Mouse (Mus musculus): ENCODE data around the gene Ears2. TPM values are rescaled to one million over a fixed set of nuclear protein-coding genes. Genes with fewer than 3 reads are reported as not detected.

Gene Ears2
- polyA plus RNA-seq, 1 experiment: 4.8 TPM

DNA sequence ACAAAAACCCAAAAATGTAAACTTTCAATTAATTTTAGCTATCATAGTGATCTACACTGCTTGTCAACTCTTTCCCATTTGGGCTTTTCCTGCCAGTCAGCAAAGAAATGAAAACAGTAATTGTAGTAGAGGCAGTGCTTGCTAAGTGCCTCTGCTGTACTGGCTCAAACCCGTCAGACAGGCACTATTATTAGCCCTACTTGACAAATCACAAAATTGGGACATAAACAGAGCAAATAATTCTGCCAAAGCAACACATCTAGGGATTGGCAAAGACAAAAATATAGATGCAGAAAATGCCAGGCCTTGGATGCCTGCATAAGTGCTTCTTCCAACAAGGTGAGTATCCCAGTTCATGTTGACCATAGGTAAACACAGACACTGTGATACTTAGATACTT lies 1.4 kb downstream of the Ears2 start:
- no peak for DNase-seq
- H3K4me3 ChIP-seq (replicated peaks; ENCODE audit: insufficient read depth, low read depth, low read length): no peak overlapping the region
- no peaks in the 10 kb centered on the region for H3K27me3 ChIP-seq (ENCODE audit: control insufficient read depth, insufficient read depth, low read length)
- no peak for TF ChIP-seq CTCF (IDR thresholded peaks at IDR 0.05; ENCODE audit: borderline replicate concordance, insufficient read depth, low read depth, low read length)
- no peak for TF ChIP-seq POLR2A (IDR thresholded peaks at IDR 0.05; ENCODE audit: borderline replicate concordance, insufficient read depth, low read length)
- peaks cover 3% of the 10 kb centered on the region; the same call in 1 of the 2 replicates for H3K4me1 ChIP-seq (ENCODE audit: control insufficient read depth, insufficient read depth, low read length)
- WGBS: 76% methylated on average over 1 of the region's 1 CpGs
- no peak overlapping the region for H3K27ac ChIP-seq (ENCODE audit: insufficient read depth, low read length)

DNA sequence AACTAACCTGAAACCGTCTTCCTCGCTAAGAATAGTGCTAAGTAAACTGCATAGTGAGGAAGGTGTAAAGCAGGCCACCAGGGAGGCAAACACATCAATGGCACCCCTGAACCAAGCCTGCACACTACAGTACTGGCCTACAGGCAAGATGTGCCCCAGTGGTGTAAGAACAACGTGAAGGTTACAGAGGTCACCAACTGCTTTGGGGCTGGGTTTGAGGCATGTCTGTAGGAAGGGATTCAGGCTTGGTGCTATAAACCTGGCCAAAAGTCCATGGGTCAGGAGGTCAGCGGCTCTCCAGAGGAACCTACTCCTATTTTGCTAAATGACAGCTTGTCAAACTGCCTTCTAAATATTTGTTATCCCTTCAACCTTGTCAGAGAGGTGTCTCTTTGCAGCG lies 10.4 kb downstream of the Ears2 start:
- no peak overlapping the region for H3K27ac ChIP-seq (ENCODE audit: insufficient read depth, low read length)
- TF ChIP-seq CTCF (IDR thresholded peaks at IDR 0.05; ENCODE audit: borderline replicate concordance, insufficient read depth, low read depth, low read length) (no peak), POLR2A (IDR thresholded peaks at IDR 0.05; ENCODE audit: borderline replicate concordance, insufficient read depth, low read length) (no peak)
- DNase-seq: no peak
- H3K27me3 ChIP-seq (ENCODE audit: control insufficient read depth, insufficient read depth, low read length): no peaks in the 10 kb centered on the region
- H3K4me1 ChIP-seq (ENCODE audit: control insufficient read depth, insufficient read depth, low read length): no peaks in the 10 kb centered on the region
- no peak overlapping the region for H3K4me3 ChIP-seq (replicated peaks; ENCODE audit: insufficient read depth, low read depth, low read length)
- 93% methylated on average over 5 of the region's 5 CpGs for WGBS

DNA sequence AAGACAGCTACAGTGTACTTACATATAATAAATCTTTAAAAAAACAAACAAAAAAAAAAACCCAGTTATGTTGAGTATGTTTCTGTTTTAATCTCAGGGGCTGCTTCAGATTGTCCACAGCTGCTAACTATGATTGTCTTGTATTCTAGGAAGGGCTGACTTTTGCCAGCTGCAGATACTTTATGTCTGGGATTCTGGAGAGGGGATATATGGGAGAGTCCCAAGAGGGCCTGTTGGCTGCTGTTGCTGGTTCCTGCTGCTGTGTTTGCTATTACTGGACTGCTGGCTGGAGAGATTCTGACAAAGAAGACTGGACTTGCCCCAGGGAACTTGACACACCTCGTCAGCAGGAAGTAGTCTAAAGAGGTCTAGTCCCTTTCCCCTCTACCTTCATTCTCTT lies 16.2 kb downstream of the Ears2 start:
- Histone ChIP-seq H3K4me3 (replicated peaks; ENCODE audit: insufficient read depth, low read depth, low read length) (no peak overlapping the region), H3K27ac (ENCODE audit: insufficient read depth, low read length) (no peak overlapping the region), H3K4me1 (ENCODE audit: control insufficient read depth, insufficient read depth, low read length) (no peaks in the 10 kb centered on the region), H3K27me3 (ENCODE audit: control insufficient read depth, insufficient read depth, low read length) (no peaks in the 10 kb centered on the region)
- DNase-seq: no peak
- 61% methylated on average over 1 of the region's 1 CpGs for WGBS
- TF ChIP-seq CTCF (IDR thresholded peaks at IDR 0.05; ENCODE audit: borderline replicate concordance, insufficient read depth, low read depth, low read length): no peak
- no peak for TF ChIP-seq POLR2A (IDR thresholded peaks at IDR 0.05; ENCODE audit: borderline replicate concordance, insufficient read depth, low read length)

DNA sequence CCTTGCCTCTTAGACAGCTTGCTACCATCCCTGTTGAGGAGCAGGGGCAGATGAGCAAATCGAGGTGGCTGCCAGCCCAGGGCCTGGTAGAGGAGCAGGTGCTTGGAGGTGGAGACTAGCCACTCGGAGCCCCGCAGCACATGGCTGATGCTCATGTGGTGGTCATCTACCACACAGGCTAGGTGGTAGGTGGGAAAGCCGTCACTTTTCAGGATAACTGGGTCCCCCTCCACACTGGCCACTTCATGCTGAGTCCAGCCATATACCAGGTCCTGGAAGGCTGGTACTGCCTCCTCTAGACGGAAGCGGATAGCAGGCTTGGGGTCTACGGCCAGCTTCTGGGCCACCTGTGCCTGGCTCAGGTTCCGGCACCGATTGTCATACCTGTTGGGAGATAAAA lies 18.9 kb downstream of the Ears2 start:
- no peaks in the 10 kb centered on the region for H3K4me1 ChIP-seq (ENCODE audit: control insufficient read depth, insufficient read depth, low read length)
- 86% methylated on average over 9 of the region's 9 CpGs for WGBS
- TF ChIP-seq CTCF (IDR thresholded peaks at IDR 0.05; ENCODE audit: borderline replicate concordance, insufficient read depth, low read depth, low read length): no peak
- no peak for TF ChIP-seq POLR2A (IDR thresholded peaks at IDR 0.05; ENCODE audit: borderline replicate concordance, insufficient read depth, low read length)
- H3K27ac ChIP-seq (ENCODE audit: insufficient read depth, low read length): no peak overlapping the region
- DNase-seq: no peak
- H3K27me3 ChIP-seq (ENCODE audit: control insufficient read depth, insufficient read depth, low read length): no peaks in the 10 kb centered on the region
- no peak overlapping the region for H3K4me3 ChIP-seq (replicated peaks; ENCODE audit: insufficient read depth, low read depth, low read length)

DNA sequence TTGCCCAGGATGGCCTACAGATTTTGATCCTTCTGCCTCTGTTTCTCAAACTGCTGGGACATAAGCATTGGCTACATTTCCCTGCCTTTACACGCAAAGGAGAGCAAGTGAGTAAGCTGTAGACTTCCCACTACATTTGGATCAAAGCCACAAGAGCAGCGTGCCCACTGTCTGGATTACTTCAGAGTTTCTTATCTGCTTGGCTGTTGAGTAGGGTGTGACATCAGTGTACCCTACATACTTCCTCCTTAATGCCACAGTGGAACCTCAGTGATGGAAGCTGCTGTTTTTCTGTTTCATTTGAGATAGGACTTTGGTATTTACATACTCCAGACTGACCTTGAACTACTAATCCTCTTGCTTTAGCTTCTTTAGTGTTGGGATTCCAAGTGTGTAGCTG lies 20.2 kb downstream of the Ears2 start:
- no peaks in the 10 kb centered on the region for H3K4me1 ChIP-seq (ENCODE audit: control insufficient read depth, insufficient read depth, low read length)
- H3K27me3 ChIP-seq (ENCODE audit: control insufficient read depth, insufficient read depth, low read length): no peaks in the 10 kb centered on the region
- DNase-seq: no peak
- TF ChIP-seq POLR2A (IDR thresholded peaks at IDR 0.05; ENCODE audit: borderline replicate concordance, insufficient read depth, low read length) (no peak), CTCF (IDR thresholded peaks at IDR 0.05; ENCODE audit: borderline replicate concordance, insufficient read depth, low read depth, low read length) (no peak)
- H3K27ac ChIP-seq (ENCODE audit: insufficient read depth, low read length): no peak overlapping the region
- no peak overlapping the region for H3K4me3 ChIP-seq (replicated peaks; ENCODE audit: insufficient read depth, low read depth, low read length)
- 82% methylated on average over 2 of the region's 2 CpGs for WGBS

DNA sequence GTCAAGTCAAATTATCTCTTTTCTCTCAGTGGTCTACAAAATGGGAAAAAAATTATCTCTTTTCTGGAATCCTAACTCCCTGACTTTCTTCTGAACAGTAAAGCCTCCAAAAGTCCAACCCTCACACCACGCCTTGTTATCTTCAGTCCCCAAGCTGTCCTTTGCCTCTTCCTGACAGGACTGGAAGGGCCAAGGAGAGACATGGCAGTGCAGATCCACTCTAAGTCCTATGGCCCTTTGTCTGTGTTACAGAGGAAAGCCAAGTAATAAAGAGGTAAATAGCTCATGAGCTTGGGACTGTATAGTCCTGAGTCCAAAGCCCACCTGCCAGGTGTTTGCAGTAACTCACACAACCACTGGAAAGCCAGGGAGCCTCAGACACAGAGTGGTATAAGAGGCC lies 21.4 kb downstream of the Ears2 start:
- no peaks in the 10 kb centered on the region for H3K4me1 ChIP-seq (ENCODE audit: control insufficient read depth, insufficient read depth, low read length)
- DNase-seq: no peak
- TF ChIP-seq POLR2A (IDR thresholded peaks at IDR 0.05; ENCODE audit: borderline replicate concordance, insufficient read depth, low read length): no peak
- no peak for TF ChIP-seq CTCF (IDR thresholded peaks at IDR 0.05; ENCODE audit: borderline replicate concordance, insufficient read depth, low read depth, low read length)
- H3K27me3 ChIP-seq (ENCODE audit: control insufficient read depth, insufficient read depth, low read length): no peaks in the 10 kb centered on the region
- WGBS: 100% methylated on average over 1 of the region's 1 CpGs
- no peak overlapping the region for H3K27ac ChIP-seq (ENCODE audit: insufficient read depth, low read length)
- H3K4me3 ChIP-seq (replicated peaks; ENCODE audit: insufficient read depth, low read depth, low read length): no peak overlapping the region

DNA sequence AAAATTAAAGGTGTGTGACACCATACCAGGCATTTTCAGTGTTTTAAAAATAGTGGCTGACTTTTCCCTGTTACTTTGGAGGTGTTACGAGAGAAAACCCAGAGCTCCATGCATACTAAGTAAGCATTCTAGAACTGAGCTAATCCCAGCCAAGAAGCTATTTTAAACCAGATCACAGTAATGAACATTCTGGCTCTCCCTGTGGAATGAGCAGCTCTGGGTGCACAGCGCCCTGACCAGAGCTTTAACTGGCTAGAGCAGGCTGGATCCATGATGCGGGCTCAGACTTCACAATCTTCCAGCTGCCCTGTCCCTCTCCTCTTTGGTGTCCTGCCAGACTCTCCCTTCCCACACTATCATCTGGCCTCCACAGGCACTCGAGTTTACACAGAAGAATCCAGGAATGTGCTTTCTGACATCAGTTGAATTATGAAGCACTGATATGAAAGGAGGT lies 21.9 kb downstream of the Ears2 start:
- H3K4me3 ChIP-seq (replicated peaks; ENCODE audit: insufficient read depth, low read depth, low read length): no peak overlapping the region
- 66% methylated on average over 4 of the region's 4 CpGs for WGBS
- no peak overlapping the region for H3K27ac ChIP-seq (ENCODE audit: insufficient read depth, low read length)
- no peak for DNase-seq
- no peak for TF ChIP-seq CTCF (IDR thresholded peaks at IDR 0.05; ENCODE audit: borderline replicate concordance, insufficient read depth, low read depth, low read length)
- TF ChIP-seq POLR2A (IDR thresholded peaks at IDR 0.05; ENCODE audit: borderline replicate concordance, insufficient read depth, low read length): no peak
- no peaks in the 10 kb centered on the region for H3K4me1 ChIP-seq (ENCODE audit: control insufficient read depth, insufficient read depth, low read length)
- no peaks in the 10 kb centered on the region for H3K27me3 ChIP-seq (ENCODE audit: control insufficient read depth, insufficient read depth, low read length)

DNA sequence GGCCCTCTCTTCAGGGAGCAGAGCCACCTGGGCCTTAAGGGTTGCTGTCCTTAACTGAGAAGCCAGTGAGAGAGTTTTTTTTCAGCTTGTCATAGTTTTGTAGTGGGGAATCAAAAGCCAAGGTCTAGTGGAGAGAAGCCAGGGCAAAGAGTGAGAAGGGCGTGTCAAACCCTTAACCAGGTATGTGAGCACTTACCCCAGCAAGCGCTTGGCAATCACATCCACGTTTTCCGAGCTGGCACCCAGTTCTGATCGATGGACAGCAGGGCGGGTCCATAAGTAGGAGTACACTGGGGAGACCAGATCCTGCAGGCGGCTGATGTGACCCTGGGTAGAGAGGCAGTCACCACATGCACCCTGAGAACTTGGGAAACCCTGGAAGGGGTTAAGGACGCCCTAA lies 23.0 kb downstream of the Ears2 start:
- H3K4me1 ChIP-seq (ENCODE audit: control insufficient read depth, insufficient read depth, low read length): no peaks in the 10 kb centered on the region
- H3K4me3 ChIP-seq (replicated peaks; ENCODE audit: insufficient read depth, low read depth, low read length): no peak overlapping the region
- WGBS: 87% methylated on average over 8 of the region's 8 CpGs
- DNase-seq: no peak
- H3K27me3 ChIP-seq (ENCODE audit: control insufficient read depth, insufficient read depth, low read length): no peaks in the 10 kb centered on the region
- no peak for TF ChIP-seq POLR2A (IDR thresholded peaks at IDR 0.05; ENCODE audit: borderline replicate concordance, insufficient read depth, low read length)
- no peak for TF ChIP-seq CTCF (IDR thresholded peaks at IDR 0.05; ENCODE audit: borderline replicate concordance, insufficient read depth, low read depth, low read length)
- no peak overlapping the region for H3K27ac ChIP-seq (ENCODE audit: insufficient read depth, low read length)
